Mouse (Mus musculus): ENCODE measurements around the gene Fam102a. TPM values are rescaled to one million over a fixed set of nuclear protein-coding genes. Genes with fewer than 3 reads are reported as not detected.

Gene Fam102a
- polyA plus RNA-seq, 1 experiment from 2014 or later = 12.3 TPM

DNA sequence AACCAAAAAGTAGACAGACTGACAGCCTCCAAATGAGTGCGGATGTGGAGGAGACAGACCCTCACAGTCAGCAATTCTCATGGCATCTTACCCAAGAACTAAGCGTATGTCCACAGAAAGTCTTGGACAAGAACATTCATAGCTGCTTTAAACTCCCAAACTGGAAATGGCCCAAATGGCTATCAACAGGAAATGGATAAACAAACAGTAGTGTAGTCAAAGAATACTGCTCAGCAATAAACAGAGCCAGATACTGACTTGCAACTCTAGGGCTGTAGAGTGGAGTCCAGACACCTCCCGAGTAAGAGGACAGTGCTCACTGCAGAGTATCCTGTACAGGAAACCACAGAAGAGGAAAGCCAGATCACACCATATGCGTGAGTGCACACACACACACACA lies 35.8 kb upstream of the Fam102a start:
- Histone ChIP-seq H3K27me3 (no peaks in the 10 kb centered on the region), H3K27ac (no peak overlapping the region), H3K36me3 (no peaks in the 10 kb centered on the region), H3K4me1 (replicated peaks) (peaks cover 12% of the 10 kb centered on the region), H3K4me3 (replicated peaks) (no peak overlapping the region), H3K9ac (replicated peaks) (no peak overlapping the region), H3K4me2 (no peak overlapping the region), H3K9me3 (0 out of 2 replicates have a peak, but pooled peaks cover 6% of the 10 kb centered on the region)
- no peak for ATAC-seq (ENCODE audit: insufficient number of reproducible peaks, insufficient read depth, low FRiP score, low TSS enrichment, low read depth)
- 88% methylated on average over 4 of the region's 4 CpGs for WGBS

DNA sequence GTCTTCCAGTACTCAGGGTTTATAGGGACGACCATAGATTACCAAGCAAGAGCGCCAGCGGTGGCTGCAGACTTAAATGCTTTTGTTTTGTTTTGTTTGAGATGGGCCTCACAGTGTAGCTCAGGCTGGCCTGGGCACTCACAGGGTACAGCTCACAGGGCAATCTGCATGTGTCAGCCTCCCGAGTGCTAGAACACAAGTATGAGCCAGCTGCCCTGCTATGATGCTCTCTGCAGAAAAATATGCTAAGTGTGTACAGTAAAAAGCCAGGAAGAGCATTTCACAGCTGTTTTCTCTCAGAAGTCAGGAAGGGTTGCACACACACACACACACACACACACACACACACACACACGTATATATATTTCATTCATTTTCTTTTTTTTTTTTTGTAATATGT lies 34.7 kb upstream of the Fam102a start:
- WGBS = 81% methylated on average over 5 of the region's 5 CpGs
- Histone ChIP-seq H3K4me3 (replicated peaks) (no peak overlapping the region), H3K27ac (no peak overlapping the region), H3K9me3 (0 out of 2 replicates have a peak, but pooled peaks cover 6% of the 10 kb centered on the region), H3K36me3 (no peaks in the 10 kb centered on the region), H3K27me3 (no peaks in the 10 kb centered on the region), H3K9ac (replicated peaks) (no peak overlapping the region), H3K4me2 (no peak overlapping the region), H3K4me1 (replicated peaks) (peaks cover 7% of the 10 kb centered on the region; the same call in 1 of the 2 replicates)
- ATAC-seq (ENCODE audit: insufficient number of reproducible peaks, insufficient read depth, low FRiP score, low TSS enrichment, low read depth) = no peak

DNA sequence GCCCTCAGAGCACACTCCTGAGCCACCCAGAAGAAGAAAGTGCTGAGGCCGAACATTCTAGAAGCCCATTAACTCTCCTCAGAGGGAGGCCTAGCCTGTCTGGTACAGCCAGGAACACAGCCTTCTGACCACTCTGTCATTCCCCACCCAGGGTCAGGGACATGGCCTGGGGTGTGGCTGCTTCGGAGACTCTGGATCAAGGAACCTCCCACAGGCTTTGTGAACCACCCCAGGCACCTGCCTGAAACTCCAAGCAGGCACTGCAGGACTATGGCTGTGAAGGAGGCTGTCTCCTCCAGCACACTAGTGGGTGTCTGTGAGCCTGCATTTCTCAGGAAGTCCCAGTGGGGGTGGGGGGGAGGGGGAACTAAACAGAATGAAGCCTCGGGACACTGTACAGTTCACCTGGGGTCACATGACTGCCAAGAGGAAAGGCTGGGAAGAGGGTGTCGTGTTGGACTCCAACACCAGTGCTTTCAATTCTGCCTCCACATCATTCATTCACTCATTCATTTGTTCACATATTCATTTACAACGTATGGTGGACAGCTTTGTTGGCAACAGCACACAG lies 33.3 kb upstream of the Fam102a start:
- no peaks in the 10 kb centered on the region for H3K36me3 ChIP-seq
- no peak overlapping the region for H3K9ac ChIP-seq (replicated peaks)
- no peak overlapping the region for H3K4me2 ChIP-seq
- WGBS = 68% methylated on average over 5 of the region's 5 CpGs
- H3K27me3 ChIP-seq = no peaks in the 10 kb centered on the region
- ATAC-seq (ENCODE audit: insufficient number of reproducible peaks, insufficient read depth, low FRiP score, low TSS enrichment, low read depth) = no peak
- no peak overlapping the region for H3K4me3 ChIP-seq (replicated peaks)
- 0 out of 2 replicates have a peak, but pooled peaks cover 6% of the 10 kb centered on the region for H3K9me3 ChIP-seq
- no peak overlapping the region for H3K27ac ChIP-seq
- H3K4me1 ChIP-seq (replicated peaks) = peaks cover 7% of the 10 kb centered on the region; the same call in 1 of the 2 replicates

DNA sequence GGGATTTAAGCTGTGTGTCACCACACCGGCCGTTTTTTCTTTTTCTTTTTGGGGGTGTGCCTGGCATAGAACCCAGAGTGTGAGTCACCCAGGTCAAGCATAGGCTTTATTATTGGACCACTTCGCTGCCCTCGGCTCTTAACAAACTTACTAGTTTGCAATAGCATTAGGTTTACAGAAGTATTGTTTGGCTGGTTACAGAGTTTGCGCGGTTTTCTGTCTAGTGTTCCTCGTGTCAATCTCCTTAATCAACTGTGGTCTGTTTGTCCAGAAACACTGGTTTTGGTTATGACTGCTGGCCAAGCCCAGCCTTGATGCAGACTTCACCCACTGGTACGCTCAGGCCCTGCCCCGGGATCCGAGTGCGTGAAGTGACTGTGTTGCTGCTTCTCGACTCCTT lies 32.3 kb upstream of the Fam102a start:
- no peak overlapping the region for H3K4me2 ChIP-seq
- 0 out of 2 replicates have a peak, but pooled peaks cover 6% of the 10 kb centered on the region for H3K9me3 ChIP-seq
- H3K9ac ChIP-seq (replicated peaks) = no peak overlapping the region
- no peak overlapping the region for H3K4me3 ChIP-seq (replicated peaks)
- no peak for ATAC-seq (ENCODE audit: insufficient number of reproducible peaks, insufficient read depth, low FRiP score, low TSS enrichment, low read depth)
- H3K27ac ChIP-seq = peak overlapping the region; percentile 73; the same call in 1 of the 2 replicates
- no peaks in the 10 kb centered on the region for H3K36me3 ChIP-seq
- no peaks in the 10 kb centered on the region for H3K27me3 ChIP-seq
- H3K4me1 ChIP-seq (replicated peaks) = peaks cover 7% of the 10 kb centered on the region; the same call in 1 of the 2 replicates
- 88% methylated on average over 12 of the region's 12 CpGs for WGBS

DNA sequence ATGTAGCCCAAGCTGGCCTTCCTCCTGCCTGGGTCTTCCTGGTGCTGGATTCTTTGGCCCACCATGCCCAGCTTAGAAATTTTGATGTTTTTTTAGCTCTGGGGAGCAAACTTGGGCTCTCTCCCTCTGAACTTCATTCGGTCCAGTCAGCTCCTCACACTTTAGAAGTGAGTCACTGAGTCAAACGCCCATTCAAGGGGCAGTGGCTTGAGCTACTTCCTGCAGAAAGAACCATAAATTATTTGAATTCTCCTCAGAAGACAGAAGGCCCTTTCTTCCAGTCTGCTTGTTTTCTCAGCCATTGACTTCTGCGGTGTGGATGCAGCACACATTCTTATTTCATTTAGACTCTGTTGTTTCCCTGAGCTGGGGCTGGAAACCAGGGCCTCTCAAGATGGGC lies 31.5 kb upstream of the Fam102a start:
- no peak for ATAC-seq (ENCODE audit: insufficient number of reproducible peaks, insufficient read depth, low FRiP score, low TSS enrichment, low read depth)
- H3K9ac ChIP-seq (replicated peaks) = no peak overlapping the region
- no peak overlapping the region for H3K4me2 ChIP-seq
- H3K27me3 ChIP-seq = no peaks in the 10 kb centered on the region
- peak overlapping the region; percentile 73; the same call in 1 of the 2 replicates for H3K27ac ChIP-seq
- H3K4me1 ChIP-seq (replicated peaks) = peaks cover 7% of the 10 kb centered on the region; the same call in 1 of the 2 replicates
- H3K4me3 ChIP-seq (replicated peaks) = no peak overlapping the region
- 0 out of 2 replicates have a peak, but pooled peaks cover 4% of the 10 kb centered on the region for H3K9me3 ChIP-seq
- H3K36me3 ChIP-seq = no peaks in the 10 kb centered on the region
- 33% methylated on average over 3 of the region's 3 CpGs for WGBS

DNA sequence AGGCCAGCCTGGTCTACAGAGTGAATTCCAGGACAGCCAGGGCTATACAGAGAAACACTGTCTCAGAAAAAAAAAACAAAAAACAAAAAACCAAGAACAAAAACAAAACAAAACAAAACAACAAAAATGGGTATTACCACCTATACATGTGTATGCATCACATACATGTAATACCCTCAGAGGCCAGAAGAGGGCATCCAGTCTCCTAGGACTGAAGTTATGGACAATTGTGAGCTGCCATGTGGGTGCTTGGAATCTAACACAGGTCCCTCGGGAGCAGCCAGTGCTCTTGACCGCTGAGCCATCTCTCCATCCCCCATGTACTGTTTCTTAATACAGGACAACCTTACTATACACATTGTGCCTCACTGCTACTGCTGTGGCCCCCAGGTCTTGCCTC lies 29.6 kb upstream of the Fam102a start:
- WGBS = 91% methylated on average over 2 of the region's 2 CpGs
- no peak for ATAC-seq (ENCODE audit: insufficient number of reproducible peaks, insufficient read depth, low FRiP score, low TSS enrichment, low read depth)
- H3K4me3 ChIP-seq (replicated peaks) = no peak overlapping the region
- no peak overlapping the region for H3K27ac ChIP-seq
- H3K36me3 ChIP-seq = no peaks in the 10 kb centered on the region
- no peak overlapping the region for H3K9ac ChIP-seq (replicated peaks)
- H3K27me3 ChIP-seq = no peaks in the 10 kb centered on the region
- H3K4me2 ChIP-seq = no peak overlapping the region
- H3K4me1 ChIP-seq (replicated peaks) = peaks cover 14% of the 10 kb centered on the region
- no peaks in the 10 kb centered on the region for H3K9me3 ChIP-seq

DNA sequence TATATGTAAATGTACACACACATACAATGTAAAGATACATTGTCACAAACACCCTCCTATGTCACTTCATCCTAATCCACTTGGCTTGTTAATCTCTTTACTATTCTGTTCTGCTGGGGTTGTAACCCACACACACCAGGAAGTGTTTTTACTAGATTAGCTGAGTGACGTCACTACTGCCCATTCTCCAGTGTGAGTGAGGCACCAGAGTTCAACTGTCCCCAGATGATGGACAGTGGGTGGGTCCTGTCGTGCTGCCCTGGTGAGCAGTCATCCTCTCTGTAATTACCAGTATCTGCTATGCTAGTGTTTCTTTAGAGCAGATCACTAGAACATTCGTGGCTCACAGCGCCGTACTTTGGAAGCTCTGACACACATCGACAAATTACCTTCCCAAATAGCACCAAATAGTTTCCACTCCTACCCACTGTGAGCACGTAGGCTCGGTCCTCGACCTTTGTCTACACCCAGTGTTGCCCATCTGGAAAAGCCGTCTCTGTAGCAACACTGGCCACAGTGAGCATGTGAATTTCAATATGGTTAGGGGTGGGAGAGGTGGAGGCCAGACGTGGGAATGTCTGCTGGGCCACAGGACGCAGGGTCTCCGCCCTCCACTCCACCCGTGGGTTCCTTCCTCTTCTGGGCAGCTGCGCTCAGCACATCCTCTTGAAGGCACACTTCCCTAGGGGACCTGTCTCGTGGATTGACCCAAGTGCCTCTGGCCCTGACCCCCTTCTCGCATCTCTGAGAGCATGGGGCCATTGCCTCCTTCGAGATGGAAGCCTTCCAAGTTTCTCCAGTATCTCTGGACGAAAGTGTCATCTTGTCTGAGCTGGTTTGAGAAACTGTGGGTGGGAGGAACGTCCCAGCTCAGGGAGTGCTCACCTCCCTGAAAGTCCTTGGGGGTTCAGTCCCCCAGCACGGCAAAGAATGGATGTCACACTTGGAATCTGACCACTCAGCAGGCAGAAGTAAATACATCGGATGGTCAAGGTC lies 28.2 kb upstream of the Fam102a start:
- peak overlapping the region; percentile 36; the same call in 1 of the 2 replicates for H3K27ac ChIP-seq

DNA sequence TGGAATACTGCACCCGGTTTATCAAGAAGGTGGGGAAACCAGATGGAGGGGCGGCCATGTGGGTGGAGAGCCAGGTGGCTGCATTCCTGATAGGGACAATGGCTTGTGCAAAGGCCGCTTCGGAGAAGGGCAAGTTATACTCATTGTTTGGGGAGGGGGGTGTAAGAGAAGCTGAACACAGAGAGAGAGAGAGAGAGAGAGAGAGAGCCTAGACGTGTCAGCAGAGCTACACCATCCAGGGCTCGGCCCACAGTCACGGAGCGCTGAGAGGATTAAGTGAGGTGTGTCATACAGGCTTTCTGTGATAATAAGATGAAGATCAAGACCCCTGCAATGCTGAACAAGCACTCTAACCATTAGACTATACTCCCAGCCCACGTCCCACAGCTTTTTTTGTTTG lies 27.2 kb upstream of the Fam102a start:
- Histone ChIP-seq H3K9ac (replicated peaks) (no peak overlapping the region), H3K9me3 (no peaks in the 10 kb centered on the region), H3K27me3 (no peaks in the 10 kb centered on the region), H3K27ac (no peak overlapping the region), H3K4me2 (no peak overlapping the region), H3K4me3 (replicated peaks) (no peak overlapping the region), H3K4me1 (replicated peaks) (peaks cover 14% of the 10 kb centered on the region), H3K36me3 (no peaks in the 10 kb centered on the region)
- no peak for ATAC-seq (ENCODE audit: insufficient number of reproducible peaks, insufficient read depth, low FRiP score, low TSS enrichment, low read depth)
- WGBS = 84% methylated on average over 9 of the region's 9 CpGs

More for the DNA sequence above, 28.2 kb upstream of the Fam102a start:
- Histone ChIP-seq H3K4me3 (replicated peaks) (no peak overlapping the region), H3K27me3 (no peaks in the 10 kb centered on the region), H3K4me1 (replicated peaks) (peaks cover 14% of the 10 kb centered on the region), H3K36me3 (no peaks in the 10 kb centered on the region), H3K9ac (replicated peaks) (no peak overlapping the region), H3K9me3 (no peaks in the 10 kb centered on the region), H3K4me2 (no peak overlapping the region)
- 77% methylated on average over 22 of the region's 22 CpGs for WGBS
- no peak for ATAC-seq (ENCODE audit: insufficient number of reproducible peaks, insufficient read depth, low FRiP score, low TSS enrichment, low read depth)

DNA sequence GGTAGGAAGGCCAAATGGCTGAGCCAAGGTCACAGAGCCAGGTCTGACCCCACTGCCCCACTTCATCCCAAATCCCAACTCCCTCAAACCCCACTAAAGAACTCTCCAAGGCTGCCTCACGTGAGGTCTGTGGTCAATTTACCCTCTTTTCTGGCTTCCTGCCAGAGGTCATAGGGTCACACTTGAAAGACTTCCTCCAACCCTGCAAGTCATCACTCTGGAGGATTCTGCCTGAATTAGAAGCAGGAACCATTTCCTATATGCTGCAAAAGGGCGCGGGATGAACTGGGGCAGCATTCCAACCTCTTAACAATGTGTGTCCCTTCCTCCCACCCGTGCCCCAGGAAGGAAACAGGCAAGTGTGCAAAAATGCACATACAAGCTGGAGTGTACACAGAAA lies 25.8 kb upstream of the Fam102a start:
- no peak overlapping the region for H3K4me2 ChIP-seq
- no peak overlapping the region for H3K9ac ChIP-seq (replicated peaks)
- H3K27me3 ChIP-seq = no peaks in the 10 kb centered on the region
- no peaks in the 10 kb centered on the region for H3K36me3 ChIP-seq
- 8% methylated on average over 4 of the region's 4 CpGs for WGBS
- H3K4me1 ChIP-seq (replicated peaks) = peaks cover 8% of the 10 kb centered on the region
- no peak overlapping the region; the same call in 1 of the 2 replicates for H3K27ac ChIP-seq
- no peak for ATAC-seq (ENCODE audit: insufficient number of reproducible peaks, insufficient read depth, low FRiP score, low TSS enrichment, low read depth)
- no peak overlapping the region for H3K4me3 ChIP-seq (replicated peaks)
- H3K9me3 ChIP-seq = no peaks in the 10 kb centered on the region

DNA sequence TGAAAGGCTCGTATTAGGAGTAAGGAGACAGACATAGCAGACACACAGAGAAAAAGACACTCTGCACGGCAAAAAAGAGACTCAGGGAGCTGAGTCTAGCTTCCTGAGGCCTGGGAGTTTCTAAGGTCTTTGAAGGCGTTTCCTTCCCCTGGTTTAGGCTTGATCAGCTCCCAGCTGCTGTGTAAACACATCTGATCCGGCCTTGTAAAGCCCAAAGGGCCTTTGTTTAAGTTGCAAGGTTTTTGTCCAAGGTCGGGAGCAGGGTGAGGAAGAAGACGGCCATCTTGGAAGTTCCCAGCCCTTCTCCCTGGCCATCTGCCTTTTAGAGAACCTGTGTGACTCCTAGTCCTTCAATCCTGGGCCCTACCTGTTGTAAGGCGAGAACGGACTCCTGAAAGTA lies 25.2 kb upstream of the Fam102a start:
- ATAC-seq (ENCODE audit: insufficient number of reproducible peaks, insufficient read depth, low FRiP score, low TSS enrichment, low read depth) = no peak
- H3K27ac ChIP-seq = peak overlapping the region; percentile 62
- no peaks in the 10 kb centered on the region for H3K27me3 ChIP-seq
- no peak overlapping the region for H3K4me2 ChIP-seq
- H3K36me3 ChIP-seq = no peaks in the 10 kb centered on the region
- peaks cover 13% of the 10 kb centered on the region for H3K4me1 ChIP-seq (replicated peaks)
- H3K9me3 ChIP-seq = no peaks in the 10 kb centered on the region
- H3K4me3 ChIP-seq (replicated peaks) = no peak overlapping the region
- 41% methylated on average over 8 of the region's 8 CpGs for WGBS
- H3K9ac ChIP-seq (replicated peaks) = no peak overlapping the region

DNA sequence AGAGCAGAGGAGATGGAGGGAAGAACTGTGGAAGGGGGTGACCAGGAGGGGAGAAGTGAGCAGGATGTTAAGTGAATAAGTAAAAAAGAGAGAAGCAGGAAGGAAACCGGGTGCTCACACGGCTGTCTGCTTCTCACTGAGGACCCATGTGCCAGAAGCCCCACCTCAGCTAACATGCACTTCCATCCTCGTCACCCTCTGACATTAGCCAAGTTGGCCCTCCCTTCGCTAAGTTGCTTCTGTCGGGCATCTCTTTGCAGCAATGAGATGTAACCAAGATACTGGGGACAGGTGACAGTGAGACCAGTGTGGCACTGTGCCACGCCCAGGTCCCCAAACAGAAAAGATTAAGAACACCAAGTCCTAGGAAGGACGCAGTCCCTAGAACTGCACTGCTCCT lies 22.5 kb upstream of the Fam102a start:
- Histone ChIP-seq H3K36me3 (no peaks in the 10 kb centered on the region), H3K4me2 (no peak overlapping the region), H3K4me3 (replicated peaks) (no peak overlapping the region), H3K4me1 (replicated peaks) (peaks cover 13% of the 10 kb centered on the region), H3K27me3 (no peaks in the 10 kb centered on the region), H3K9ac (replicated peaks) (no peak overlapping the region), H3K27ac (no peak overlapping the region), H3K9me3 (no peaks in the 10 kb centered on the region)
- WGBS = 85% methylated on average over 7 of the region's 7 CpGs
- no peak for ATAC-seq (ENCODE audit: insufficient number of reproducible peaks, insufficient read depth, low FRiP score, low TSS enrichment, low read depth)
